Mouse (Mus musculus): Measurements from ENCODE around the gene Adgrl1. TPM values are rescaled to one million over a fixed set of nuclear protein-coding genes. Genes with fewer than 3 reads are reported as not detected.

Adgrl1 gene
- 67.1 and 72.0 TPM in 2 replicates for polyA plus RNA-seq (2014; fragmentation: Nextera tagmentation; extraction: Ambion mirVana)

GRCm38 (mm10) chr8:83899363-83900252, at the start of gene Adgrl1:
Gene Adgrl1 (plus strand): TSS chr8:83900105.
- H3K27me3 ChIP-seq (ENCODE audit: control insufficient read depth, insufficient read depth, low read length): 0 out of 2 replicates have a peak, but pooled peaks cover 4% of the 10 kb centered on the region
- no peaks in the 10 kb centered on the region for H3K36me3 ChIP-seq (replicated peaks; ENCODE audit: control insufficient read depth, insufficient read depth)
- 0% methylated on average over 66 of the region's 70 CpGs for WGBS
- peak within 1 kb of the TSS; percentile 72 for H3K4me2 ChIP-seq (replicated peaks)
- peak; percentile 91 for ATAC-seq (ENCODE audit: low FRiP score)
- peak within 1 kb of the TSS; percentile 98 for H3K9ac ChIP-seq
- peaks cover 41% of the 10 kb centered on the region for H3K4me1 ChIP-seq (replicated peaks; ENCODE audit: control insufficient read depth, insufficient read depth, low read length)
- H3K4me3 ChIP-seq (replicated peaks; ENCODE audit: low read length): peak within 1 kb of the TSS; percentile 98
- H3K9me3 ChIP-seq (ENCODE audit: control insufficient read depth, low read length): no peaks in the 10 kb centered on the region
- H3K27ac ChIP-seq: peak within 1 kb of the TSS; percentile 99
- peak; percentile 93 for DNase-seq (ENCODE audit: low spot score)

GRCm38 (mm10) chr8:83852329-83852728, 47.6 kb upstream of the Adgrl1 start:
- DNase-seq (ENCODE audit: low spot score): no peak
- Histone ChIP-seq H3K4me1 (replicated peaks; ENCODE audit: control insufficient read depth, insufficient read depth, low read length) (0 out of 2 replicates have a peak, but pooled peaks cover 4% of the 10 kb centered on the region), H3K9ac (no peak overlapping the region), H3K27ac (no peak overlapping the region), H3K4me2 (replicated peaks) (peak overlapping the region; percentile 20), H3K36me3 (replicated peaks; ENCODE audit: control insufficient read depth, insufficient read depth) (no peaks in the 10 kb centered on the region), H3K9me3 (ENCODE audit: control insufficient read depth, low read length) (peaks cover 9% of the 10 kb centered on the region; the same call in 1 of the 2 replicates), H3K4me3 (replicated peaks; ENCODE audit: low read length) (no peak overlapping the region), H3K27me3 (ENCODE audit: control insufficient read depth, insufficient read depth, low read length) (no peaks in the 10 kb centered on the region)
- ATAC-seq (ENCODE audit: low FRiP score): no peak
- 14% methylated on average over 8 of the region's 8 CpGs for WGBS

- Histone ChIP-seq H3K9ac (no peak overlapping the region), H3K27me3 (ENCODE audit: control insufficient read depth, insufficient read depth, low read length) (no peaks in the 10 kb centered on the region), H3K4me3 (replicated peaks; ENCODE audit: low read length) (no peak overlapping the region), H3K9me3 (ENCODE audit: control insufficient read depth, low read length) (no peaks in the 10 kb centered on the region), H3K4me1 (replicated peaks; ENCODE audit: control insufficient read depth, insufficient read depth, low read length) (0 out of 2 replicates have a peak, but pooled peaks cover 4% of the 10 kb centered on the region), H3K27ac (no peak overlapping the region), H3K4me2 (replicated peaks) (no peak overlapping the region), H3K36me3 (replicated peaks; ENCODE audit: control insufficient read depth, insufficient read depth) (no peaks in the 10 kb centered on the region)
- ATAC-seq (ENCODE audit: low FRiP score) (no peak), DNase-seq (ENCODE audit: low spot score) (no peak)
- 85% methylated on average over 3 of the region's 3 CpGs for WGBS
These were observed 46.4 kb upstream of the Adgrl1 start for GRCm38 (mm10) chr8:83853323-83854050.

- 89% methylated on average over 6 of the region's 6 CpGs for WGBS
- Histone ChIP-seq H3K36me3 (replicated peaks; ENCODE audit: control insufficient read depth, insufficient read depth) (no peaks in the 10 kb centered on the region), H3K4me1 (replicated peaks; ENCODE audit: control insufficient read depth, insufficient read depth, low read length) (0 out of 2 replicates have a peak, but pooled peaks cover 4% of the 10 kb centered on the region), H3K27ac (no peak overlapping the region), H3K9ac (no peak overlapping the region), H3K9me3 (ENCODE audit: control insufficient read depth, low read length) (no peaks in the 10 kb centered on the region), H3K4me2 (replicated peaks) (no peak overlapping the region), H3K4me3 (replicated peaks; ENCODE audit: low read length) (no peak overlapping the region), H3K27me3 (ENCODE audit: control insufficient read depth, insufficient read depth, low read length) (no peaks in the 10 kb centered on the region)
- DNase-seq (ENCODE audit: low spot score): no peak
- ATAC-seq (ENCODE audit: low FRiP score): no peak
These were observed 43.3 kb upstream of the Adgrl1 start for GRCm38 (mm10) chr8:83856486-83857065.

- ATAC-seq (ENCODE audit: low FRiP score) (no peak), DNase-seq (ENCODE audit: low spot score) (no peak)
- no peaks in the 10 kb centered on the region for H3K27me3 ChIP-seq (ENCODE audit: control insufficient read depth, insufficient read depth, low read length)
- H3K9me3 ChIP-seq (ENCODE audit: control insufficient read depth, low read length): no peaks in the 10 kb centered on the region
- WGBS: 8% methylated on average over 24 of the region's 24 CpGs
- no peak overlapping the region for H3K27ac ChIP-seq
- peaks cover 8% of the 10 kb centered on the region; the same call in 1 of the 2 replicates for H3K4me1 ChIP-seq (replicated peaks; ENCODE audit: control insufficient read depth, insufficient read depth, low read length)
- peak overlapping the region; percentile 38; the same call in 1 of the 2 replicates for H3K9ac ChIP-seq
- no peaks in the 10 kb centered on the region for H3K36me3 ChIP-seq (replicated peaks; ENCODE audit: control insufficient read depth, insufficient read depth)
- H3K4me2 ChIP-seq (replicated peaks): peak overlapping the region; percentile 46
- peak overlapping the region; percentile 18 for H3K4me3 ChIP-seq (replicated peaks; ENCODE audit: low read length)
These were observed 37.3 kb upstream of the Adgrl1 start for GRCm38 (mm10) chr8:83862439-83863268.

GRCm38 (mm10) chr8:83874881-83875655, 24.8 kb upstream of the Adgrl1 start:
- 0 out of 2 replicates have a peak, but pooled peaks cover 6% of the 10 kb centered on the region for H3K27me3 ChIP-seq (ENCODE audit: control insufficient read depth, insufficient read depth, low read length)
- H3K36me3 ChIP-seq (replicated peaks; ENCODE audit: control insufficient read depth, insufficient read depth): no peaks in the 10 kb centered on the region
- under 1% methylated on average over 55 of the region's 66 CpGs for WGBS

GRCm38 (mm10) chr8:83875656-83876040, 24.3 kb upstream of the Adgrl1 start:
- no peak; the same call in 1 of the 2 replicates for ATAC-seq (ENCODE audit: low FRiP score)
- H3K4me2 ChIP-seq (replicated peaks): peak overlapping the region; percentile 74
- peaks cover 11% of the 10 kb centered on the region for H3K4me1 ChIP-seq (replicated peaks; ENCODE audit: control insufficient read depth, insufficient read depth, low read length)
- H3K9ac ChIP-seq: peak overlapping the region; percentile 77
- under 1% methylated on average over 10 of the region's 11 CpGs for WGBS
- H3K9me3 ChIP-seq (ENCODE audit: control insufficient read depth, low read length): no peaks in the 10 kb centered on the region
- H3K27me3 ChIP-seq (ENCODE audit: control insufficient read depth, insufficient read depth, low read length): 0 out of 2 replicates have a peak, but pooled peaks cover 6% of the 10 kb centered on the region
- no peaks in the 10 kb centered on the region for H3K36me3 ChIP-seq (replicated peaks; ENCODE audit: control insufficient read depth, insufficient read depth)
- H3K27ac ChIP-seq: peak overlapping the region; percentile 85
- DNase-seq (ENCODE audit: low spot score): no peak
- peak overlapping the region; percentile 59 for H3K4me3 ChIP-seq (replicated peaks; ENCODE audit: low read length)

More at GRCm38 (mm10) chr8:83874881-83875655, 24.8 kb upstream of the Adgrl1 start:
- H3K4me3 ChIP-seq (replicated peaks; ENCODE audit: low read length): peak overlapping the region; percentile 59
- peak overlapping the region; percentile 85 for H3K27ac ChIP-seq
- DNase-seq (ENCODE audit: low spot score) (peak; percentile 82), ATAC-seq (ENCODE audit: low FRiP score) (peak; percentile 85)
- H3K4me2 ChIP-seq (replicated peaks): peak overlapping the region; percentile 74
- H3K9ac ChIP-seq: peak overlapping the region; percentile 77
- H3K4me1 ChIP-seq (replicated peaks; ENCODE audit: control insufficient read depth, insufficient read depth, low read length): peaks cover 11% of the 10 kb centered on the region
- no peaks in the 10 kb centered on the region for H3K9me3 ChIP-seq (ENCODE audit: control insufficient read depth, low read length)

Measured in hindbrain, embryonic 14.5 days (tissue).